In the genomic region with DNA sequence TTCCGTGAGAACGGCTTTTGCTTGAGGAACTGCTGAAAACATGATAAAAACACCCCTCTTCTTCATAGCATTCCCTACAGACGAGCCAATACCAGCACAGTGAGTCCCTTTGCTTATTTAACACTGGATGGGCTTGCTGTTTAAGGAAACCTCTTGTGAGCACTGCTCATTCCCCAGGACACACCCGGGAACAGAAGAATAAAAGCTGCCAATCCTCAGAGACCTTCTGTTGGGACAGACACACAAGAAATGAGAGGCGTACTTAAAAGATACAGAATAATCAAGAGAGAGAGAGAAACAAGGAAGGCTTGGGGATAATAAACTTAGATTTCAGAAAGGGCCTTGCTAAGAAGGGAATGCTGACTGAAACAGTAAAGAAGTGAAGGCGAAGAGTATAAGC, we compare ENCODE assay signal across 32 mouse cellular contexts.
"Had no signal": no experiment of that assay in that cellular context is flagged by ENCODE, and none has a peak within 500 bp of the region (broad histone marks: within the 10 kb centered on the region; RNA-seq: fewer than 3 reads in every experiment).

No protein-coding gene starts in this region.

- DNase-seq: left cerebral cortex, postnatal 4 days; liver; liver, embryonic 13.5 days; liver, postnatal 0 days; lung, adult 18-20 months; lung, adult 2 months; lung, embryonic 14.5 days; lung, postnatal 10 days; lung, postnatal 14 days; lung, postnatal 36 days; lung, postnatal 4 days; midbrain, embryonic 14.5 days had no signal

- H3K9me3 ChIP-seq: limb, embryonic 10.5 days; limb, embryonic 12.5 days; limb, embryonic 13.5 days; limb, embryonic 15.5 days; liver, embryonic 12.5 days; liver, embryonic 13.5 days; liver, embryonic 15.5 days; lung, embryonic 15.5 days; megakaryocyte, embryonic 14.5 days; midbrain, embryonic 10.5 days; midbrain, embryonic 12.5 days; midbrain, embryonic 13.5 days; midbrain, embryonic 15.5 days; neural tube, embryonic 12.5 days had no signal

- H3K36me3 ChIP-seq: limb, embryonic 10.5 days; limb, embryonic 12.5 days; limb, embryonic 13.5 days; limb, embryonic 15.5 days; liver, embryonic 12.5 days; liver, embryonic 13.5 days; liver, embryonic 15.5 days; lung, embryonic 15.5 days; midbrain, embryonic 10.5 days; midbrain, embryonic 12.5 days; midbrain, embryonic 13.5 days; midbrain, embryonic 15.5 days; neural tube, embryonic 12.5 days had no signal

- ATAC-seq: liver, embryonic 12.5 days; liver, postnatal 0 days; lung, postnatal 0 days; midbrain, embryonic 13.5 days; midbrain, embryonic 15.5 days; midbrain, embryonic 16.5 days had no signal

- H3K27ac ChIP-seq: limb, embryonic 10.5 days; limb, embryonic 12.5 days; limb, embryonic 13.5 days; limb, embryonic 15.5 days; liver, embryonic 12.5 days; liver, embryonic 13.5 days; liver, embryonic 14.5 days; liver, embryonic 15.5 days; lung, embryonic 15.5 days; macrophage; midbrain, embryonic 10.5 days; midbrain, embryonic 12.5 days; midbrain, embryonic 13.5 days; midbrain, embryonic 15.5 days; neural tube, embryonic 12.5 days had no signal

- H3K4me1 ChIP-seq: limb, embryonic 15.5 days; liver, embryonic 12.5 days; liver, embryonic 13.5 days; liver, embryonic 15.5 days; lung, embryonic 15.5 days; megakaryocyte, embryonic 14.5 days; midbrain, embryonic 10.5 days; midbrain, embryonic 12.5 days; midbrain, embryonic 13.5 days; midbrain, embryonic 15.5 days; neural tube, embryonic 12.5 days had no signal

- H3K27me3 ChIP-seq: limb, embryonic 12.5 days; limb, embryonic 13.5 days; limb, embryonic 15.5 days; liver, embryonic 12.5 days; liver, embryonic 13.5 days; liver, embryonic 15.5 days; lung, embryonic 15.5 days; megakaryocyte, embryonic 14.5 days; midbrain, embryonic 13.5 days; midbrain, embryonic 15.5 days; neural tube, embryonic 12.5 days had no signal

- H3K4me3 ChIP-seq: limb, embryonic 10.5 days; limb, embryonic 12.5 days; limb, embryonic 13.5 days; limb, embryonic 15.5 days; liver, embryonic 12.5 days; liver, embryonic 13.5 days; liver, embryonic 15.5 days; lung, embryonic 15.5 days; megakaryocyte, embryonic 14.5 days; midbrain, embryonic 10.5 days; midbrain, embryonic 12.5 days; midbrain, embryonic 13.5 days; midbrain, embryonic 15.5 days; myocyte; neural tube, embryonic 12.5 days had no signal

- H3K9ac ChIP-seq: limb, embryonic 12.5 days; limb, embryonic 13.5 days; limb, embryonic 15.5 days; liver, embryonic 12.5 days; liver, embryonic 13.5 days; liver, embryonic 14.5 days; liver, embryonic 15.5 days; liver, postnatal 0 days; lung, embryonic 14.5 days; lung, embryonic 15.5 days; midbrain, embryonic 12.5 days; midbrain, embryonic 13.5 days; midbrain, embryonic 15.5 days; neural tube, embryonic 12.5 days had no signal

- H3K4me2 ChIP-seq: limb, embryonic 12.5 days; limb, embryonic 13.5 days; limb, embryonic 15.5 days; liver, embryonic 11.5 days; liver, embryonic 12.5 days; liver, embryonic 13.5 days; liver, embryonic 15.5 days; lung, embryonic 14.5 days; lung, embryonic 15.5 days; midbrain, embryonic 11.5 days; midbrain, embryonic 12.5 days; midbrain, embryonic 13.5 days; midbrain, embryonic 15.5 days; neural tube, embryonic 12.5 days had no signal
